Mouse (Mus musculus): ENCODE measurements around the gene Krt26.

The Krt26 gene

DNA sequence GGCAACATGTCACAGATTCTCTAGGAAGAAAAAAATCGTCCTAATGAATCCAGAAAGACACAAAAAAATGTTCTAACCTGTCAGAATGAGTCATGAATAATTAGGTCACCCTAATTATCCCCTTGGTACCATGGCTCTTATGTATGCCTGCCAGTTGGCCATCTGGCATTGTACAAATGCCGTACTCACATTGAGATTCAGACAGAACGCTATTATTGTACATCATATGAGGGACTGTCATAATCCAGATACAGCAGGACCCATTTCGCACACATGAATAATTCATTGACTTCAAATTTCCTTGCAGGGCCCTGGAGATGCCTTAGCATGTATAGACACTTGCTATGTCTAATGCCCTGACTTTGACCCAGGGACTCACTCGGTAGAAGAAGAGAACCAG lies 53.8 kb downstream of the Krt26 start:
- DNase-seq (ENCODE audit: low spot score) = no peak

DNA sequence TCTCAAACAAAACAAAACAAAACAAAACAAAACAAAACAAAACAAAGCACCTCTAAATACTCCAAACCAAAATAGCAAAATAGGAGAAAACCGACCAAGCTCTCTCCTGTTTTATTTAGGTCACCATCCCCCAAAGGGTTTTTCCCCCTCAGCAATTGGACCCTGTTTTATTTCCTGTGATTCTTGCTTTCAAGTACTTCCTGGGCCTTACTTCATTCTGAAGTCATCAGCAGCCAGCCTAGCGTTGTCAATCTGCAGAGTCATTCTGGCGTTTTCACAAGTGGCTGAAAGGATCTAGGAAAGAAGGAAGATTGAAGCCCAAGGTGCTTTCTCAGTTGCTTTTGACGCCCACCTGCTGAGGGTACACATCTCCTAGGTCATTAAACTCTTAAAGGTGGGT lies 54.4 kb downstream of the Krt26 start:
- DNase-seq (ENCODE audit: low spot score) = no peak

DNA sequence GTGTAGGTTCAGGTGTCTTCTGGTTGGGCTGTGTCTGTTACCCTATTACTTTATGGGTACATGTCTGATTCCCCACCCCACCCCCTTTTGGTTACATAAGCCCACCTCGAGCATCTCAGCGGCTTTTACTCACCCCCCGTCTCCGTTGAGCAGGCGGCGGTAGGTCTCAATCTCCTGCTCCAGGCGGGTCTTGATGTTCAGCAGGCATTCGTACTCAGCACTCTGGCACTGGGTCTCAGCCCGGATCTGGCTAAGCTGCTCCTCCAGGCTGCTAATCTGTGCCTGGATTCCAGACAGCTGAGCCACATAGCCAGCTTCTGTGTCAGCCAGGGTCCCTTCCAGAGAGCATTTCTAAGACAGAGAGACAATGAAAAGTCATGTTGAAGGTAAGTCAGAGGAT lies 56.6 kb downstream of the Krt26 start:
- DNase-seq (ENCODE audit: low spot score) = no peak

DNA sequence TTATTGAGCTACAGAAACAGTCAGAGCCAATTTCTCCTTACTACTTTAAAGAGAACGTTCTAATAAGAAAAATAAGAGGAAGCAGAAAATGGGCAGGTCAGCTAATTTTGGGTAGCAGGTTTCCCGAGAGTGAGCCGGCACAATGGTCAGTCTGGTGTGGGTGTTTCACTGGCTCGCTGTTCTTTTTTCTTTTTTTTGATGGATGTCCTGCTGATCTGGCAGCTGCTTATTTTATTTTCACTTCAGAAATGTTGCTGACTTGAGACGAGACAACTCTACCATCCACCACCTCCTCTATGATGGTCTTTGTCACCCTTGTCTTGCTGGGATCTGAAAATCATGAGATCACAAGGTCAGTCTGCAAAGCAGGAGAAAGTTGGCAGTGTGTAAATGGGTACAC lies 57.8 kb downstream of the Krt26 start:
- no peak for DNase-seq (ENCODE audit: low spot score)

Measured in embryo, embryonic 10 days (tissue).